Mouse (Mus musculus) liver, postnatal 0 days (tissue): ENCODE data around the gene Uvrag.

Experiments
- CTCF ChIP-seq: sonication (generic); IDR thresholded peaks from 2 replicates; pipeline ENCODE4 v1.5.1; 2016; ENCODE audit warnings: antibody characterized with exemption, low read depth
- EP300 ChIP-seq: IDR thresholded peaks from 2 replicates; pipeline ENCODE4 v1.6.1; 2016; ENCODE audit warnings: antibody characterized with exemption, low read depth, mild to moderate bottlenecking

DNA sequence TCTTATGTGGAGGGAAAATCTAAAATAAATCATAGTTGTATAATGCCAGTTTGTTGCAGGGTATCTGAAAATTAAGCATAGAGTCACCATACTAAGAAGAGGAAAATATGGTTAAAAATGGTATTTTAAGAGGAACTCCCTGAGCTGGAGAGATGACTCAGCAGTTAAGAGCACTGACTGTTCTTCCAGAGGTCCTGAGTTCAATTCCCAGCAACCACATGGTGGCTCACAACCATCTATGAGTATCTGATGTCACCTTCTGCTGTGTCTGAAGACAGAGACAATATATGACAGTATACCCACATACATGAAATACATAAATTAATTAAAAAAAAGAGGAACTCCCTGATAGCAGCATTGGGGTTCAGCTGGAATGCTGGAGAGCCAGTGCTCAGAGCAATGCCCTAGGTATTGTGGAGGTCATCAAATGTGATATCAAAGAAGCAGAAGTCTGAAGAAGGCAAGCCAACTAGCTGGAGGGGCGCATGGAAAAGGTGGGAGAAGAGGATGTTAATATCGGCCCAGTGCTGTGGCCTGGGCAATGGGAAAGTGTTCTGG lies 149.7 kb downstream of the Uvrag start:
- TF ChIP-seq CTCF (no peak), EP300 (no peak)
